Mouse (Mus musculus) CH12.LX (cell line): Measurements from ENCODE around the gene Nt5c2. TPM values are rescaled to one million over a fixed set of nuclear protein-coding genes. Genes with fewer than 3 reads are reported as not detected.

Experiments
- DNase-seq: peaks from one replicate; pipeline ENCODE4 v3.0.0-alpha.2; 2013; ENCODE audit errors: extremely low read depth
- H3K27ac ChIP-seq: 2 replicates; pipeline ENCODE4 v1.5.1; 2012; ENCODE audit warnings: low read depth, mild to moderate bottlenecking, control low read depth, moderate library complexity; ENCODE audit not compliant: insufficient read depth
- H3K27me3 ChIP-seq: replicated peaks from 2 replicates; pipeline ENCODE3; 2012; ENCODE audit warnings: inconsistent platforms
- H3K36me3 ChIP-seq, 2 experiments: replicated peaks in 1 of 2; 2 replicates each; pipeline versions ENCODE3 to v1.6.1; 2012; ENCODE audit warnings: inconsistent platforms in 1 of 2, low read length in 1 of 2, mild to moderate bottlenecking in 1 of 2, mixed read lengths in 1 of 2, moderate library complexity in 1 of 2; ENCODE audit not compliant: control insufficient read depth in 1 of 2, insufficient read depth in 1 of 2
- H3K4me1 ChIP-seq, 2 experiments: 2 replicates each; pipeline ENCODE4 v1.6.1; 2012; ENCODE audit warnings: inconsistent platforms in 1 of 2, moderate library complexity in 1 of 2; ENCODE audit not compliant: insufficient read depth in 2 of 2, control insufficient read depth in 1 of 2
- H3K4me2 ChIP-seq: 2 replicates; pipeline ENCODE4 v1.6.1; 2012; ENCODE audit warnings: low read depth, mild to moderate bottlenecking, control low read depth; ENCODE audit not compliant: poor library complexity, insufficient read depth, severe bottlenecking
- H3K4me3 ChIP-seq, 3 experiments: fragments of 150-350 bp in 1 of 3; sonication (generic) in 1 of 3; replicated peaks in 1 of 3; 2 replicates each; pipeline versions ENCODE3 to v1.5.1; 2011 to 2012; ENCODE audit warnings: low read depth in 2 of 3, low read length in 2 of 3, mild to moderate bottlenecking in 2 of 3, moderate library complexity in 2 of 3, control low read depth in 1 of 3, improper control_type of control experiment in 1 of 3, inconsistent platforms in 1 of 3, mixed read lengths in 1 of 3; ENCODE audit not compliant: poor library complexity in 1 of 3
- H3K79me2 ChIP-seq: replicated peaks from 2 replicates; pipeline ENCODE4 v1.6.1; 2012; ENCODE audit warnings: mild to moderate bottlenecking, moderate library complexity; ENCODE audit not compliant: control insufficient read depth, poor library complexity, insufficient read depth, severe bottlenecking; ENCODE audit errors: extremely low read depth
- H3K9ac ChIP-seq: 2 replicates; pipeline ENCODE4 v1.6.1; 2012; ENCODE audit warnings: low read depth, mild to moderate bottlenecking, control low read depth, moderate library complexity; ENCODE audit not compliant: insufficient read depth
- H3K9me3 ChIP-seq: replicated peaks from 2 replicates; pipeline ENCODE3; 2012; ENCODE audit warnings: low read length, inconsistent platforms, mixed read lengths
- BHLHE40 ChIP-seq: IDR thresholded peaks from 2 replicates; pipeline ENCODE4 v1.6.1; 2011; ENCODE audit warnings: mild to moderate bottlenecking, low read depth, low read length, improper control_type of control experiment
- CHD1 ChIP-seq: IDR thresholded peaks from 2 replicates; pipeline ENCODE4 v1.6.1; 2012; ENCODE audit warnings: low read depth, low read length, improper control_type of control experiment, inconsistent platforms
- CHD2 ChIP-seq: IDR thresholded peaks from 2 replicates; pipeline ENCODE4 v1.6.1; 2011; ENCODE audit warnings: low read length, improper control_type of control experiment
- CTCF ChIP-seq, 2 experiments: IDR thresholded peaks in 1 of 2; conservative IDR thresholded peaks in 1 of 2; 2 replicates each; pipeline ENCODE4 v1.5.1; 2011 to 2012; ENCODE audit warnings: low read depth in 2 of 2, low read length in 2 of 2, improper control_type of control experiment in 1 of 2, inconsistent platforms in 1 of 2, mild to moderate bottlenecking in 1 of 2, moderate library complexity in 1 of 2
- ETS1 ChIP-seq: conservative IDR thresholded peaks from 2 replicates; pipeline ENCODE4 v1.6.1; 2012; ENCODE audit warnings: low read depth, mild to moderate bottlenecking, inconsistent platforms, low read length, improper control_type of control experiment, moderate library complexity
- GABPA ChIP-seq: IDR thresholded peaks from 2 replicates; pipeline ENCODE4 v1.6.1; 2012; ENCODE audit warnings: low read depth, low read length, improper control_type of control experiment, inconsistent platforms; ENCODE audit not compliant: insufficient replicate concordance
- HCFC1 ChIP-seq: IDR thresholded peaks from 2 replicates; pipeline ENCODE4 v1.6.1; 2012; ENCODE audit warnings: low read depth, mild to moderate bottlenecking, inconsistent platforms, low read length, improper control_type of control experiment
- IRF4 ChIP-seq: IDR thresholded peaks from 2 replicates; pipeline ENCODE4 v1.6.1; 2014; ENCODE audit warnings: low read depth, mild to moderate bottlenecking, inconsistent platforms, low read length, improper control_type of control experiment
- JUN ChIP-seq: IDR thresholded peaks from 2 replicates; pipeline ENCODE4 v1.6.1; 2011; ENCODE audit warnings: low read depth, mild to moderate bottlenecking, low read length, improper control_type of control experiment, moderate library complexity; ENCODE audit not compliant: insufficient read depth
- JUND ChIP-seq: conservative IDR thresholded peaks from 2 replicates; pipeline ENCODE4 v1.6.1; 2011; ENCODE audit warnings: low read depth, low read length, improper control_type of control experiment
- MAX ChIP-seq: IDR thresholded peaks from 2 replicates; pipeline ENCODE4 v1.6.1; 2011; ENCODE audit warnings: low read length, improper control_type of control experiment
- MAZ ChIP-seq: IDR thresholded peaks from 2 replicates; pipeline ENCODE4 v1.6.1; 2012; ENCODE audit warnings: low read depth, mild to moderate bottlenecking, inconsistent platforms, low read length, improper control_type of control experiment, moderate library complexity
- MEF2A ChIP-seq: IDR thresholded peaks from 2 replicates; pipeline ENCODE4 v1.6.1; 2014; ENCODE audit warnings: low read depth, mild to moderate bottlenecking, inconsistent platforms, low read length, improper control_type of control experiment, borderline replicate concordance
- MXI1 ChIP-seq: IDR thresholded peaks from 2 replicates; pipeline ENCODE4 v1.6.1; 2011; ENCODE audit warnings: mild to moderate bottlenecking, low read depth, low read length, improper control_type of control experiment
- MYC ChIP-seq: IDR thresholded peaks from 2 replicates; pipeline ENCODE4 v1.6.1; 2011; ENCODE audit warnings: low read depth, mild to moderate bottlenecking, improper control_type of control experiment, low read length
- NELFE ChIP-seq: IDR thresholded peaks from 2 replicates; pipeline ENCODE4 v1.6.1; 2011; ENCODE audit warnings: low read depth, low read length, improper control_type of control experiment
- NRF1 ChIP-seq: IDR thresholded peaks from 2 replicates; pipeline ENCODE4 v1.6.1; 2014; ENCODE audit warnings: low read depth, mild to moderate bottlenecking, inconsistent platforms, low read length, improper control_type of control experiment, moderate library complexity
- PAX5 ChIP-seq: IDR thresholded peaks from 2 replicates; pipeline ENCODE4 v1.6.1; 2012; ENCODE audit warnings: low read length, inconsistent platforms, mixed read lengths
- POLR2A ChIP-seq: IDR thresholded peaks from 2 replicates; pipeline ENCODE4 v1.6.1; 2011; ENCODE audit warnings: low read depth, mild to moderate bottlenecking, improper control_type of control experiment, low read length
- RAD21 ChIP-seq: IDR thresholded peaks from 2 replicates; pipeline ENCODE4 v1.6.1; 2011; ENCODE audit warnings: low read depth, mild to moderate bottlenecking, low read length, improper control_type of control experiment, moderate library complexity
- SMC3 ChIP-seq: IDR thresholded peaks from 2 replicates; pipeline ENCODE4 v1.6.1; 2011; ENCODE audit warnings: low read depth, low read length, improper control_type of control experiment
- TBP ChIP-seq: conservative IDR thresholded peaks from 2 replicates; pipeline ENCODE4 v1.6.1; 2011; ENCODE audit warnings: low read depth, low read length, improper control_type of control experiment
- TCF12 ChIP-seq: IDR thresholded peaks from 2 replicates; pipeline ENCODE4 v1.6.1; 2014; ENCODE audit warnings: low read depth, mild to moderate bottlenecking, inconsistent platforms, low read length, improper control_type of control experiment
- UBTF ChIP-seq: IDR thresholded peaks from 2 replicates; pipeline ENCODE4 v1.6.1; 2012; ENCODE audit warnings: low read depth, mild to moderate bottlenecking, inconsistent platforms, low read length, improper control_type of control experiment, moderate library complexity
- USF2 ChIP-seq: conservative IDR thresholded peaks from 2 replicates; pipeline ENCODE4 v1.6.1; 2011; ENCODE audit warnings: low read depth, low read length, improper control_type of control experiment
- ZNF384 ChIP-seq: IDR thresholded peaks from 2 replicates; pipeline ENCODE4 v1.6.1; 2012; ENCODE audit warnings: low read depth, low read length, improper control_type of control experiment, inconsistent platforms
- dilution Hi-C: fragments of 300-500 bp; cut with MboI; formaldehyde crosslinking; loops from 2 replicates; pipeline ENCODE4 v1.14.3; 2020; ENCODE audit warnings: low sequenced_read_pairs; ENCODE audit not compliant: extremely low pct_unique_long_range_greater_than_20kb, extremely low pct_ligation_motif_present
- in situ Hi-C: fragments of 300-500 bp; cut with MboI; formaldehyde crosslinking; loops from 3 replicates; pipeline ENCODE4 v1.14.3; 2019; ENCODE audit warnings: low sequenced_read_pairs, low pct_ligation_motif_present, low pct_unique_long_range_greater_than_20kb, mixed read lengths
- polyA plus RNA-seq: library from polyadenylated mRNA; unstranded; fragments of >175 nt; gene quantifications from 2 replicates; pipeline ENCODE4 v1.2.1, GENCODE M21; 2012; ENCODE audit warnings: low read depth; ENCODE audit not compliant: insufficient read length
- total RNA-seq, 2 experiments: library from RNA; depleted of rRNA; stranded (reverse); fragments of 300-350 nt in 1 of 2; fragments of >200 nt in 1 of 2; gene quantifications; 2 replicates each; pipeline ENCODE4 v1.2.3; 2012 to 2014

Nt5c2 gene
- total and polyA plus RNA-seq, 3 experiments, result 15.1 to 62.9 (median 21.1) TPM

DNA sequence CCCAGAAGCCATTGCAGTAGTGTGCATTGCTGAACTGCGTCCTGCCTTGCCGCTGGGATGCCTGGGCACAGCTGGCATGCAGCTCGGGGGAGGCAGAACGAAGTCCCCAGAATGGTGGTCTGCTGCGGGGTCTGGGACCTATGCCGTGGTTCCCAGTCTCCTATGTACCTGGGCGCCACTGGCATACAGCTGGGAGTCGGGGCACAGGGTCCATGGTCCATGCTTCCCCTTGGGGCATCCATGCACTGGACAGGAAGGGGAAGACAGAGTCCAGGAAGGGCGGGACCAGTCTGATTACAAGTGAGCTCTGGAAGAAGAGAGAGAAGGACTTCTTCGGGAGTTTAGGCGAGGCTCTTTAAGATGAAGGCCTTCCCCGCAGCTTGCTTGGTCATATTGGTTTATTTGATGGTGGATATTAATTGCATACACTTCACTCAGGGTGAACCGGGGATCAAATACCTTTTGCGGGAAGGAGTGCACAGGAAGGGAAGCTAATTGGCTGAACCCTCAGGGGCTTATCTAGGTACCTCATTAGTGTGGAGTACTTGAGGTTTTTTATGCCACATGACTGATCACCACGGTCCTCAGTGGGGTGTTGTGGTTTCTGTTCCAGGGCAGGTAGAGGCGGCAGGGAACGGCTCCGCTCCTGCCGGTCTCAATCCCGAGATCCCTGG is 25.3 kb downstream of the Nt5c2 start:
- Histone ChIP-seq H3K4me3 (no peak overlapping the region), H3K4me2 (no peak overlapping the region), H3K9ac (no peak overlapping the region), H3K27ac (no peak overlapping the region), H3K79me2 (no peaks in the 10 kb centered on the region), H3K36me3 (no peaks in the 10 kb centered on the region), H3K9me3 (no peaks in the 10 kb centered on the region), H3K4me1 (peaks cover 2 to 21% of the 10 kb centered on the region in 2 experiments; a peak in 3 of 4 replicates), H3K27me3 (no peaks in the 10 kb centered on the region)
- no peak for TF ChIP-seq CTCF (conservative IDR thresholded peaks at IDR 0.05 in 1 of 2, IDR thresholded peaks at IDR 0.05 in 1 of 2; ENCODE audit: low read depth in 2 of 2, low read length in 2 of 2)
- no peak for TF ChIP-seq MXI1
- no peak for TF ChIP-seq ETS1
- TF ChIP-seq MAZ, result no peak
- no peak for TF ChIP-seq POLR2A
- no peak for TF ChIP-seq GABPA
- TF ChIP-seq JUND, result no peak
- no peak for TF ChIP-seq MAX
- no peak for TF ChIP-seq NRF1
- no peak for TF ChIP-seq UBTF
- dilution Hi-C loops, result no loop called here
- in situ Hi-C loops, result loop anchor here (10.0 kb wide), 2 partner anchors 225 to 315 kb away; partner anchors contain the start of genes Cnnm2 and Cyp17a1
- no peak for DNase-seq

DNA sequence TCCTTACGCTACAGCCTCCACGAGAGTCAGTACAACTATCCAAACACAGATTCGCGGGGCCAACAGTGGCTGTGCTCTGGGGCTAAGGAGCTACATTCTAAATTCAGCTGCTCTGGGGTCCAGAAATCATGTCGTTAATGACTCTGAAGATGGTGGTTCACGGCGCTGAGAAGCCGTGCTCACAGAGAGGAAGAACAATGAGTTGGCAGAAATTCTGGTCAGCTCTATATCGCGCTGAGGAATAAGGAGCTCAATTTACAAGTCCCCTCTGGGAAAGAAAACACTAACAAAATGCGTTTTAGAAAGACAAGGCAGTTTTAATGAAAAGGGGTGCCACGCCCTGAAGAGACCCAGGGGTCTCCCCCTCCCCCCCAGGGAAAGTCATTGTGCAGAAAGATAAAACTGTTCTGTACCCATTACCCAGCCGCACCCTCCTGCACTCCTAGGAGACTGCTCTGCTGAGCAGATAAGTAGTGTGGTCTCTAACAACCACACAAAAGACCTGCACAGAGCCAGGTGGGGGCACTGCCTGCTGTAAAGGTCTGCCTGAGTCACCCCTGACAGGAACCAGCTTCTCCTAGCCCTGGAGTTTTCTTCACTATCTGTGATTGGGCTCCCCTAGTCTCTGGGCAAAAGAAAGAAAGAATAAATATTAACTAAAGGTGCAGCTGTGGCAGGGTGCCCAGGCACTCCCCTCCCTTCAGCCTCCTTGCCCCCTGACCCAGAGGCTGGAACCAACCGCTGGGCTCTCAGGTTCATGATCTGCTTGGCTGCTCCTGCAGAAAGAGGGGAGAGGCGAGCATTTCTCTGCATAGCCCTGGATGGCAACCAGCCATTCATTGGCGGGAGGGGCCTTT is 26.5 kb downstream of the Nt5c2 start:
- Histone ChIP-seq H3K4me3 (no peak overlapping the region), H3K27ac (no peak overlapping the region), H3K9me3 (no peaks in the 10 kb centered on the region), H3K36me3 (no peaks in the 10 kb centered on the region), H3K4me1 (peaks cover 8 to 32% of the 10 kb centered on the region in 2 experiments; a peak in 3 of 4 replicates), H3K9ac (no peak overlapping the region), H3K27me3 (no peaks in the 10 kb centered on the region), H3K4me2 (no peak overlapping the region), H3K79me2 (no peaks in the 10 kb centered on the region)
- TF ChIP-seq IRF4 (no peak), USF2 (no peak), ETS1 (no peak), TBP (no peak), JUN (no peak), CHD2 (no peak), HCFC1 (no peak), GABPA (no peak), NRF1 (no peak), CHD1 (no peak), BHLHE40 (no peak), NELFE (no peak), MEF2A (no peak), MYC (no peak), MXI1 (no peak), SMC3 (no peak), ZNF384 (no peak), TCF12 (no peak), RAD21 (no peak), PAX5 (no peak)
- dilution Hi-C loops (no loop called here), in situ Hi-C loops (loop anchor here (10.0 kb wide), 1 partner anchor 224 kb away; the partner anchor contains the start of gene Cnnm2)
- no peak for DNase-seq
